Mouse (Mus musculus) liver, embryonic 13.5 days (tissue): ENCODE data around the gene Ppm1n. TPM values are rescaled to one million over a fixed set of nuclear protein-coding genes. Genes with fewer than 3 reads are reported as not detected.

ENCODE experiments used
- ATAC-seq: fragments of 200-750 bp; cut with Nextera tagmentation; 2 replicates; pipeline ENCODE4 v1.8.0; 2017; ENCODE audit warnings: low read depth, mild to moderate bottlenecking, moderate number of reproducible peaks, moderate library complexity
- DNase-seq: peaks from one replicate; pipeline ENCODE4 v3.0.0; 2022
- H3K27ac ChIP-seq: fragments of 300-500 bp; sonication (generic); 2 replicates; pipeline ENCODE4 v1.5.1; 2015; ENCODE audit warnings: moderate library complexity, mild to moderate bottlenecking, inconsistent platforms
- H3K27me3 ChIP-seq: fragments of 300-500 bp; sonication (generic); 2 replicates; pipeline ENCODE4 v1.6.1; 2015; ENCODE audit warnings: mild to moderate bottlenecking, inconsistent platforms
- H3K36me3 ChIP-seq: fragments of 300-500 bp; sonication (generic); 2 replicates; pipeline ENCODE4 v1.6.1; 2015; ENCODE audit warnings: mild to moderate bottlenecking, inconsistent platforms
- H3K4me1 ChIP-seq: fragments of 300-500 bp; sonication (generic); replicated peaks from 2 replicates; pipeline ENCODE4 v1.6.1; 2015; ENCODE audit warnings: inconsistent platforms
- H3K4me2 ChIP-seq: fragments of 300-500 bp; sonication (generic); 2 replicates; pipeline ENCODE4 v1.6.1; 2015; ENCODE audit warnings: inconsistent platforms, mild to moderate bottlenecking, moderate library complexity
- H3K4me3 ChIP-seq: fragments of 300-500 bp; sonication (generic); replicated peaks from 2 replicates; pipeline ENCODE4 v1.5.1; 2015; ENCODE audit warnings: mild to moderate bottlenecking, inconsistent platforms
- H3K9ac ChIP-seq: fragments of 300-500 bp; sonication (generic); 2 replicates; pipeline ENCODE4 v1.6.1; 2015; ENCODE audit warnings: mild to moderate bottlenecking, inconsistent platforms
- H3K9me3 ChIP-seq: fragments of 300-500 bp; sonication (generic); replicated peaks from 2 replicates; pipeline ENCODE4 v1.6.1; 2016; ENCODE audit warnings: inconsistent platforms
- WGBS: fragments of 180-500 bp; shearing (Covaris S2); methylation state at CpG from one replicate; pipeline ENCODE4 v1.1.7; 2015; ENCODE audit not compliant: insufficient replicate concordance; 5-methylcytosine and 5-hydroxymethylcytosine counted together
- polyA plus RNA-seq: library from polyadenylated mRNA; unstranded; fragments of >200 nt; fragmentation: Nextera tagmentation; extraction: Ambion mirVana; gene quantifications from 2 replicates; pipeline ENCODE4 v1.2.1, GENCODE M21; 2015

The Ppm1n gene
- polyA plus RNA-seq, 1 experiment from 2014 or later: not detected

DNA sequence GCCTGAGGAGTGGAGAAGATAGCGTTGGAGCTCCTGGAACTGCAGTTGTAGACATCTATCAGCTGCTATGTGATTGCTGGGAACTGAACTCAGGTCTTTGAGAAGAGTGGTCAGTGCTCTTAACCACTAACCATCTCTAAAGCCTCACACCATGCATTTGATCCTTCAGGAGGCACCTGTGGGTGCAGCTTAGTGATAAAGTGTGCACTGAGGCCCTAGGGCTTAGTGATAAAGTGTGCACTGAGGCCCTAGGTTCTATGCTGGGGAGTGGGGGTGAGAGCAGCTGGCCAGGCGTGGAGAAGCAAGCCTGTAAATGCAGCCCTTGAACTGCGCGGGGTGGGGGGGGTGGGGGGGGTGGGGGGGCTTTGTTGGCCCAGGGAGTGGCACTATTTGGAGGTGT, 39.9 kb downstream of the Ppm1n start:
- Histone ChIP-seq H3K4me2 (peak overlapping the region; percentile 59), H3K4me1 (peaks cover 95% of the 10 kb centered on the region), H3K9ac (peak overlapping the region; percentile 45), H3K27me3 (no peaks in the 10 kb centered on the region), H3K36me3 (peaks cover 11% of the 10 kb centered on the region), H3K9me3 (no peaks in the 10 kb centered on the region), H3K27ac (peak overlapping the region; percentile 91), H3K4me3 (peak overlapping the region; percentile 18)
- WGBS: 4% methylated on average over 4 of the region's 4 CpGs
- DNase-seq (no peak), ATAC-seq (peak; percentile 92)

DNA sequence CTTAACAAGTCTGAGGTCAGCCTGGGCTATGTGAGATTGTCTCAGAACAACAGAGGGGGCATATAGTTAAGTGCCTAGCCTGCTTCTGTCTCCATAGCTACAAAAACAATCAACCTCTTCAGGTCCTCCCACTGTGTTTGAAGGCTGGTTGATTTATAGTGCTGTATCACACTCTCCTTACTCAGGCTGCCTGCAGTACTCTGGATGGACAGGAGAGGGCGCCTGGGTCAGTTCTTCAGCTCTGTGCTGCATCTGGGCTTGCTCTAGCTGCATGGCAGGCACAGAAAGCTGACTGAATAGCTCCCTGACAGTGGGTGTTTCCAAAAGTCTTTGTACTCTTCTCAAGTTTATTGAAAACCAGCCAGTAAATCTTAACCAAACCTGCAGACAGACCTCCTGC, 40.4 kb downstream of the Ppm1n start:
- WGBS: 0% methylated on average over 1 of the region's 1 CpGs
- peak; percentile 72 for DNase-seq
- Histone ChIP-seq H3K27ac (peak overlapping the region; percentile 91), H3K36me3 (peaks cover 11% of the 10 kb centered on the region), H3K4me2 (peak overlapping the region; percentile 59), H3K4me1 (peaks cover 95% of the 10 kb centered on the region), H3K4me3 (peak overlapping the region; percentile 18), H3K9ac (peak overlapping the region; percentile 47), H3K27me3 (no peaks in the 10 kb centered on the region), H3K9me3 (no peaks in the 10 kb centered on the region)
- peak; percentile 87 for ATAC-seq

GRCm38 (mm10) chr7:19238344-19238743, 41.5 kb downstream of the Ppm1n start:
- H3K9me3 ChIP-seq: no peaks in the 10 kb centered on the region
- H3K27me3 ChIP-seq: no peaks in the 10 kb centered on the region
- ATAC-seq (no peak), DNase-seq (no peak)
- 93% methylated on average over 4 of the region's 4 CpGs for WGBS
- H3K4me3 ChIP-seq: no peak overlapping the region
- H3K4me2 ChIP-seq: no peak overlapping the region
- H3K36me3 ChIP-seq: peaks cover 19% of the 10 kb centered on the region
- peak overlapping the region; percentile 81 for H3K27ac ChIP-seq
- 0 out of 2 replicates have a peak overlapping the region, but pooled peaks have one; percentile 47 for H3K9ac ChIP-seq
- peaks cover 87% of the 10 kb centered on the region for H3K4me1 ChIP-seq

DNA sequence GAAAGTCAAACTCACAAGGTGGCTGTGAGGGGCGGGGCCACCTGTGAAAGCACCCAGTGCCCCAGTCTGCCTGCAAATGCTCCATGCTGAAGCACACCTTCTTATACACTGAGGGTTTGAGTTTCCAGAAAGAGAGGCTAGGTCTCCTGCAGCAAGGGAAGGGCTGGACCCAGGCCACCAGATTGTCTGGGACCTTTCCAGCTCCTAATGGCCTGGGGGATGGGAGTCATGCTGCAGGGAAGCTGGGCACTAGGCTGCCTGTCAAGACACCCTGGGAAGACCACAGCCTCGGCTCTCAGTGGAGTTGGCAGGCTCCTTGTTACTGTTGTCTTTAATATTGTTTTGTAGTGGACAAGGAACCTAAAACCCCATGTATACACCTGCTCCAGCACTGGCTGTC, 43.5 kb downstream of the Ppm1n start:
- no peak overlapping the region for H3K4me3 ChIP-seq
- no peak overlapping the region for H3K4me2 ChIP-seq
- peak overlapping the region; percentile 30; the same call in 1 of the 2 replicates for H3K9ac ChIP-seq
- no peaks in the 10 kb centered on the region for H3K27me3 ChIP-seq
- ATAC-seq (no peak), DNase-seq (no peak)
- H3K4me1 ChIP-seq: peaks cover 84% of the 10 kb centered on the region
- H3K36me3 ChIP-seq: peaks cover 26% of the 10 kb centered on the region
- H3K9me3 ChIP-seq: no peaks in the 10 kb centered on the region
- H3K27ac ChIP-seq: peak overlapping the region; percentile 81; the same call in 1 of the 2 replicates
- WGBS: 75% methylated on average over 2 of the region's 2 CpGs

GRCm38 (mm10) chr7:19235092-19235671, 44.7 kb downstream of the Ppm1n start:
- no peaks in the 10 kb centered on the region for H3K9me3 ChIP-seq
- no peak overlapping the region for H3K4me3 ChIP-seq
- peaks cover 29% of the 10 kb centered on the region for H3K36me3 ChIP-seq
- DNase-seq (no peak), ATAC-seq (no peak)
- no peak overlapping the region for H3K27ac ChIP-seq
- no peaks in the 10 kb centered on the region for H3K27me3 ChIP-seq
- no peak overlapping the region for H3K4me2 ChIP-seq
- WGBS: 68% methylated on average over 2 of the region's 2 CpGs
- 0 out of 2 replicates have a peak overlapping the region, but pooled peaks have one; percentile 18 for H3K9ac ChIP-seq
- peaks cover 84% of the 10 kb centered on the region for H3K4me1 ChIP-seq

GRCm38 (mm10) chr7:19234652-19235051, 45.2 kb downstream of the Ppm1n start:
- Histone ChIP-seq H3K27ac (no peak overlapping the region), H3K4me1 (peaks cover 84% of the 10 kb centered on the region), H3K36me3 (peaks cover 29% of the 10 kb centered on the region), H3K4me3 (no peak overlapping the region), H3K27me3 (no peaks in the 10 kb centered on the region), H3K9me3 (no peaks in the 10 kb centered on the region), H3K4me2 (no peak overlapping the region), H3K9ac (0 out of 2 replicates have a peak overlapping the region, but pooled peaks have one; percentile 18)
- no peak for ATAC-seq
- WGBS: 59% methylated on average over 5 of the region's 5 CpGs
- DNase-seq: no peak

- no peaks in the 10 kb centered on the region for H3K9me3 ChIP-seq
- ATAC-seq (no peak), DNase-seq (no peak)
- peak overlapping the region; percentile 30; the same call in 1 of the 2 replicates for H3K27ac ChIP-seq
- peaks cover 66% of the 10 kb centered on the region for H3K4me1 ChIP-seq
- no peak overlapping the region for H3K4me3 ChIP-seq
- no peak overlapping the region for H3K9ac ChIP-seq
- H3K36me3 ChIP-seq: peaks cover 29% of the 10 kb centered on the region
- no peaks in the 10 kb centered on the region for H3K27me3 ChIP-seq
- H3K4me2 ChIP-seq: no peak overlapping the region
- WGBS: 73% methylated on average over 3 of the region's 3 CpGs
These were observed 48.0 kb downstream of the Ppm1n start for GRCm38 (mm10) chr7:19231849-19232248.

- peaks cover 64% of the 10 kb centered on the region for H3K4me1 ChIP-seq
- ATAC-seq (no peak), DNase-seq (no peak)
- H3K27me3 ChIP-seq: no peaks in the 10 kb centered on the region
- H3K4me2 ChIP-seq: no peak overlapping the region
- 0 out of 2 replicates have a peak overlapping the region, but pooled peaks have one; percentile 18 for H3K9ac ChIP-seq
- H3K27ac ChIP-seq: 0 out of 2 replicates have a peak overlapping the region, but pooled peaks have one; percentile 7
- WGBS: 92% methylated on average over 5 of the region's 5 CpGs
- H3K36me3 ChIP-seq: peaks cover 29% of the 10 kb centered on the region
- H3K4me3 ChIP-seq: no peak overlapping the region
- H3K9me3 ChIP-seq: no peaks in the 10 kb centered on the region
These were observed 49.0 kb downstream of the Ppm1n start for GRCm38 (mm10) chr7:19230899-19231298.

- DNase-seq (no peak), ATAC-seq (no peak)
- H3K4me2 ChIP-seq: peak overlapping the region; percentile 83
- peak overlapping the region; percentile 90 for H3K9ac ChIP-seq
- H3K9me3 ChIP-seq: no peaks in the 10 kb centered on the region
- H3K27ac ChIP-seq: peak overlapping the region; percentile 94; the same call in 1 of the 2 replicates
- H3K4me3 ChIP-seq: peak overlapping the region; percentile 76
- peaks cover 37% of the 10 kb centered on the region for H3K36me3 ChIP-seq
- peaks cover 64% of the 10 kb centered on the region for H3K4me1 ChIP-seq
- no peaks in the 10 kb centered on the region for H3K27me3 ChIP-seq
- 85% methylated on average over 2 of the region's 2 CpGs for WGBS
These were observed 49.8 kb downstream of the Ppm1n start for GRCm38 (mm10) chr7:19230041-19230580.

GRCm38 (mm10) chr7:19229404-19229803, 50.5 kb downstream of the Ppm1n start:
- H3K36me3 ChIP-seq: peaks cover 37% of the 10 kb centered on the region
- H3K9ac ChIP-seq: peak overlapping the region; percentile 90
- DNase-seq (no peak), ATAC-seq (no peak)
- H3K9me3 ChIP-seq: no peaks in the 10 kb centered on the region
- WGBS: 33% methylated on average over 5 of the region's 5 CpGs
- H3K4me3 ChIP-seq: peak overlapping the region; percentile 76
- peak overlapping the region; percentile 94 for H3K27ac ChIP-seq
- H3K4me1 ChIP-seq: peaks cover 64% of the 10 kb centered on the region
- no peaks in the 10 kb centered on the region for H3K27me3 ChIP-seq
- H3K4me2 ChIP-seq: peak overlapping the region; percentile 83

DNA sequence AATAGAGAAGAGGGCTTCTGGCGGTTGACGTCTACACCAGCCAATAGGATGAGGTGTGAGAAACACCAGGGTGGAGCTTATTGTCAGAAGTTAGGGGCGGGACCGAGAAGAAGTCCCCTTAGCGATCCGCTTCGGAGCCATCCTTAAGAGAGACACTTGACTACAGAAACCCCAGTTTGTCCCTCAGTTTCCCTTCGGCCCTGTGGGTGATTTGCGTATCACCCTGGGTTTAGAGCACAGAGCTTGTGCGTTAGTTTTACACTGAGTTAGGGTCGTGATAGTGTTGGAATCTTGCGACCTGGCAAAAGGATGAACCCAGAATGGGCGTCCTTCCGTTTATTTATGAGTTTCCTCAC, 51.1 kb downstream of the Ppm1n start:
- 0% methylated on average over 14 of the region's 14 CpGs for WGBS
- peak overlapping the region; percentile 94 for H3K27ac ChIP-seq
- ATAC-seq: no peak
- H3K36me3 ChIP-seq: peaks cover 36% of the 10 kb centered on the region
- H3K4me3 ChIP-seq: peak overlapping the region; percentile 76
- peak; percentile 24 for DNase-seq
- H3K4me2 ChIP-seq: peak overlapping the region; percentile 83
- H3K9me3 ChIP-seq: no peaks in the 10 kb centered on the region
- H3K27me3 ChIP-seq: no peaks in the 10 kb centered on the region
- peak overlapping the region; percentile 90 for H3K9ac ChIP-seq
- H3K4me1 ChIP-seq: peaks cover 68% of the 10 kb centered on the region
